Mouse (Mus musculus): ENCODE data around the gene D430042O09Rik.
"Not testable (repeated sequence)": the region's sequence is repeated elsewhere in the genome, so short reads cannot be mapped to it uniquely, and the experiment has no call there.

D430042O09Rik gene

DNA sequence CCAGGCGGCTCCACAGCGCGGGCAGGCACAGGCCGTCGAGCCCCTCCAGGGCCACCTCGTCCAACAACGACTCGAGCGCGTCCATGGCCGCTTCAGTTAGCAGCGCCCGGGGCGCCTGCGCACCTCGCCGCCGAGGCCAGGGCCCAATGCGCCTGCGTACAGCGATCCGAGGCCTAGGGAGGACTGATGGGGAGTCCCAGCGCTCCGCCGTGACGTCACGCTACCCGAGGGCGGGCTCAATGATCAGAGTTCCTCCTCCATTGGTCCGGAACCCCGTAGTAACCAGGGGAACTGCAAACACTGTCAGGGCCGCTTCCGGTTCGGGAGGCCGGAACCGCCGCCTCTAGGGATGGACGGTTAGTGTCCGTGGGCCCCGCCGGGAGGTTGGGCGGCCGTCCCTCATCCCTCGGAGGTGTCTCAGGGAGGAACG lies at the start of gene D430042O09Rik, which contains the start of gene Gtf3c1:
TSS of gene D430042O09Rik (plus strand) at position 296 of the 430 bp plus-strand sequence.
TSS of gene Gtf3c1 (minus strand) at position 188 of the 430 bp plus-strand sequence.
- peak; percentile 100 for DNase-seq

DNA sequence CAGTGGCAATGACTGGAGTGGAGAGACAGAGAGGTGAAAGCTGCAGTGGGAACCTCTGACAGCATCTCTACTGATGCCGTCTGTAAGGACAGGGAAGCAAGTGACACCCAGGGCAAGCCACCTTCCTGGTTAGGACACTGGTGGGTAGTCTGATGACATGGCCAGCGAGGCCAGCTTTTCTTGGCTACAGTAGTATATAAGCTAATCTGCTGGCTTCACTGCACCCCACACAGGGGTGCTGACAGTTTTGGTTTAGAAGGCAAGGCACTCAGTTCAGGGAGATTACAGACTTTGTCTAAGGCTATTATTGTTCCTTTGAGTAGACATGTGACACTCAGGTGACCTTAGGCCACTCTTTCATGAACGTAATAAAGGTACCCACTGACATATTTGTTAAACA lies 44.0 kb upstream of the D430042O09Rik start:
- no peak for DNase-seq

GRCm38 (mm10) chr7:125670865-125671264 lies 36.8 kb upstream of the D430042O09Rik start:
- no peak for DNase-seq

GRCm38 (mm10) chr7:125671396-125671795 lies 36.3 kb upstream of the D430042O09Rik start:
- no peak for DNase-seq

GRCm38 (mm10) chr7:125674916-125675315 lies 32.8 kb upstream of the D430042O09Rik start:
- peak; percentile 73 for DNase-seq

DNA sequence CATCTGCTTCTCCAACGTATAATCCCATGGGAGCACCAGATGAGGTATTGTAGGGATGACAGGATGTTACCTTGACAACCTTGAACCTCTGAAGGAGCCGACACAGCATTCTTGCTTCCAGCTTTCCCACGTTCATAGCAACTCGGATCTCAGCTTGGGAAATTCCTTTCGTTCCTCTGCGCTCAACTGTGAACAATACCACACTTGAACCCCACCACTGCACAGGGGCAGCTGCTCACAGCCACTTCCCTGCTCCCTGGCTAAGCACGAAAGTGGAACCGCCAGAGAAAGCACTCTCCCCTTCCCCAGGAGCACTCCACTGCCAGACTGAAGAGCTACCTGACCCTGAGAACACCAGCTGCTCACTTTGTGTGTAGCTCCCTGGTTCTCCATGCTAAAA lies 28.9 kb upstream of the D430042O09Rik start:
- peak; percentile 48 for DNase-seq

DNA sequence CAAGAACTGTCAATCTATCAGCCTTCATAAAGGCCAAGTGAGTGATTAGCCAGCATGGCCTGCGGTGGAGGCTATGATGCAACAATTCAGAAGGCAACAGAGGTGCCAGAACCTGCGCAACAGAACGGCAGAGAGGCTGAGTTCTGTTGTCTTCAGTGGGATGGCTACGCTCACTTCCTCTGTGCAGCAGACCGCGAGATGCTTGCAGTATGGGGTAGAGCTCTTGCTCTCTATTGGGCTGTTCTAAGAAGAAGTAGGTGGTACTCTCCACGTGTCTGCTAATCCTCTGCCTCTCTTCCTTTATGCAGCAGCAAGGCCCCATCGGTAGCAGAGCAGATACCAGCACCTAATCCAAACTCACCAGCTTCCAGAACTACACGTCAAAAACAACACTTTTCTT lies 27.8 kb upstream of the D430042O09Rik start:
- no peak for DNase-seq

GRCm38 (mm10) chr7:125690516-125690915 lies 17.2 kb upstream of the D430042O09Rik start:
- no peak for DNase-seq

DNA sequence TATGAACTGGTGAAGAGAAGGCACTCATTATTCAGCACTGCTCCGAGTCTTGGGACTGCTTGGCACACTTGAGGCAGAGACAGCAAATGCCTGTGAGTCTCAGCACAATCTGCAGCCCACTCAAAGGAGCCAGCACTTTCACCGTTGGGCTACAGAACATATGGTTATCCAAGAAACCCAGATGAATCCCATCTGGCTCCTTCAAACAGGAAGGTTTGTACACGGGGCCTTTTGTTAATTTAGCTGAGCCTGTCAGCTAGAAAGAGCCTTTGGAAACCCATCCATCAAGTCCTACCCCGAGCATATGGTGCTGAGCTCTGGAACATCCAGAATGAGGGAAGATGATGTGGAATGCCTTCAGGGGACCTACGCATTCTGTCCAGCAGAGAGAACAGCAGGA lies 13.6 kb upstream of the D430042O09Rik start:
- DNase-seq = no peak

DNA sequence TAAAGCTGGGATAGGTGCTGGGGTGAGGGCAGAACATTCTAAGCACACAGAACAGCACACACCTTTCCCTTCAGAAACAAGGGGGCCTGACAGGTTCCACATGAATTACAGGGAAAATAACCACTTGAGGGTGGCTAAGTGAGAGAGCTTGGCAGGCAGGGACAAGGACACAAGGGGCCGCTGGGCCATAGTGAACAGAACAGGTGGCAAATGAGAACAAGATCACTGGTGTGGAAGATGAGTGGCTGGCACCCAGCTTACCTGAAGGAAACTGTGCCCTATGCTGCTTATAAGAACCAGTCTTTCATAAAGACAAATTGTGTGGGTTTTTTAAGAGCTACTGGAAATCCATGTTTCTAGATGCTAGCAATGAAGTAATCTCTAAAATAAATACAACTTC lies 4.9 kb upstream of the D430042O09Rik start:
- DNase-seq = no peak

DNA sequence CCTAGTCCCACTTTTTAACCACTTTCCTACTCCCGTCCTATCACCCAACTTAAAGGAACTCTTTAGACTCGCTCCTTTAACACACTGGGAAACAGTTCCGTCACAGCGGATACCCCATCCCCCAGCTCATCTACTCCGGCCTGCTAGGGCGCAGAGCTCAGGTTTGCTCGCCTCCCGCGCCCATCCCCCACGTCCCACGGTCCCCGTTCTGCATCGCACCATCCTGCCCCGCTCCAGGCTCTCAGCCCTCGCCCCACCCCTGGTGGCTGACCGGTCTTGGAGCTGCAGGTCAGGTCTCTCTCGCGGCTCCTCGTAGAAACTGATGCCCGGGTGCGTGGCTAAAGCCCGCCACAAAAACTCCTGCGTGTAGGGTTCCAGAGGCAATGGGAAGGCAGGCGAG lies 502 bp upstream of the D430042O09Rik start:
- DNase-seq = peak; percentile 86

- DNase-seq = no peak
Measured at GRCm38 (mm10) chr7:125708100-125708499, 412 bp downstream of the D430042O09Rik start.

DNA sequence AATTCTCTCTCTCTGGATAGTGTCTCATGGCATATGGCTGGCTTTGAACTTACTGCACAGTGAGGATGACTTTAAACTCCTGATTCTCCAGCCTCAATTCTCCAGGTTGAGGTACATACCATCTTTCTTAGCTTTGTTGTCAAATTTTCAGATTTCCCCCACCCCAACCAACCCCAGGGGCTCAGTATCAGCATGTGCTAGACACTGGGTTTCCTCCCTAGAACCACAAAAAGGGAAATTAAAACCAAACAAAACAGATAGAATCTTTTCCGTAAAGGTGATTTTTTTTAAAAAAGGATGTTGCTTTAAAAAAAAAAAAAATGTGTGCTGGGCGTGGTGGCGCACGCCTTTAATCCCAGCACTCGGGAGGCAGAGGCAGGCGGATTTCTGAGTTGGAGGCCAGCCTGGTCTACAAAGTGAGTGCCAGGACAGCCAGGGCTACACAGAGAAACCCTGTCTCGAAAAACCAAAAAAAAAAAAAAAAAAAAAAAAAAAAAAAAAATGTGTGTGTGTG lies 5.9 kb downstream of the D430042O09Rik start:
- not testable (repeated sequence) for DNase-seq

DNA sequence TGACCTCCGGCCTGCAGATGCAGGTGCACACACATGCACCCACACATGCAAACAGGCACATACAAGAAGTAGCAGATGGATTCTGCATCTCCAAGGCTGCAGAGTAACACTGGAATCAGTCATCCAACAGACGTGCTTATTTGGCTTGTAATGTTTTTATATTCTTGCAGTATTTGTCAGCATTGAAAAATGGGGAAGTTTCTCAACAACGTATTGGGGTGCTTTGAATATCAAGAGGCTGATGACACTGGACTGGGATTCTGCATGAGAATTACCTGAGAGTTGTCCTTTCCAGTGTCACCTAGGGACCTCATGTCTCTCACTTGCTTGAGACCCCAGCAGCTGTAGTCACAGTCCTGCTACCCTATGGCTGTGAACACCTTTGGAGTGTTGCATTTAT lies 7.1 kb downstream of the D430042O09Rik start:
- no peak for DNase-seq

DNA sequence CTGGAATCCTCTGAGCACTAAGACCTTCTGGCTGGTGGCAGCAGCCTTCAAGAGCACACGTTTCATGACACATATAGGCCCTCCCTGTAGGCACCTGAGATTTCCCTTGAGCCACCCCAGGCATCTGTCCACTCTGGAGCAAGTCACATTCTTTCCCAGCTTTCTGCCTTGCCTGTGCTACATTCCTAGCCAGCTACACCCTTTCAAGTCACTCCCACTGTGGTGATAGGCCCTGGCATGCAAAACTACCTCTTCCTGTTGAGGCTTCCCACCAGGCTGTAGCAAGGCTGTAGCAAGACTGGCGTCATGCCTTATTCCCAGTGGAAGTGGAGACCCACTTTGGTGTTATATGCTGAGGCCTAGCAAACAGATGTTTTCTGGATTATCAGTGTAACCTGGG lies 9.0 kb downstream of the D430042O09Rik start:
- peak; percentile 24 for DNase-seq

- no peak for DNase-seq
Measured at GRCm38 (mm10) chr7:125717612-125718011, 9.9 kb downstream of the D430042O09Rik start.

DNA sequence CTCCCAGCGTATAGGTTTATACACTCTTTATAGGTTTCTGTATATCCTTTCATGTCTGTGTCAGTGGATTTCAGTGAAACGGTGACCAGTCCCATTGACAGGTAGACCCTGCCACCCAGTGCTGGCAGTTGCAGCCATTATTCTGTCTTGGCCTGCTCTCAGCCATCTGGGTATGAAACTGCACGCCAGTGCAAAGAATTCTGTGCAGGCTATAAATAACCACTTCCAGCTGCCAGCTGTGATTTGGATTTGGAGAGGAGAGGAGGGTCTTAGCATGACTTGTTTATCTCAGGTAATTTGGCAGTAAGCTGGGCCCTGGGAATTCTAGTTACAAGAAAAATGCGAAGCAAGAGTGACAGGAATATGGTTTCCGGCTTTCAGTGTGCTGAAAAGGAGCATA lies 12.7 kb downstream of the D430042O09Rik start:
- no peak for DNase-seq

- no peak for DNase-seq
Measured at GRCm38 (mm10) chr7:125721033-125721432, 13.3 kb downstream of the D430042O09Rik start.

DNA sequence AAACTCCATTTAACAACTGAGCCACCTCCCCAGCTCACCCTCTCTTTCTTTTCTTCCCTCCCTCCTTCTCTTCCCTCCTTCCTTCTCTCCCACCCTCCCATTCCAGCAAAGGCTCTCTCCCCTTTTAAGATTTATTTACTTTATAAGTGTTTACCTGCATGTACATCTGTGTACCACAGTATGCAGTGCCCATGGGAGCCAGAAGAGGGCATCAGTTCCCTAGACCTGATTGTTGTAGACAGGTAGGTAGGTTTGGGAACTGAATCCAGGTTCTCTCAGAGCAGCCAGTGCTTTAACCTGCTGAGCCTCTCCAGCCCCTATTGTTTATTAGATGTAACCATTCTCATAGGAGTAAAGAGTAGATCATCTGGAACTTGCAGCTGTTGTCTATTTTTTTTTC lies 14.4 kb downstream of the D430042O09Rik start:
- peak; percentile 35 for DNase-seq

DNA sequence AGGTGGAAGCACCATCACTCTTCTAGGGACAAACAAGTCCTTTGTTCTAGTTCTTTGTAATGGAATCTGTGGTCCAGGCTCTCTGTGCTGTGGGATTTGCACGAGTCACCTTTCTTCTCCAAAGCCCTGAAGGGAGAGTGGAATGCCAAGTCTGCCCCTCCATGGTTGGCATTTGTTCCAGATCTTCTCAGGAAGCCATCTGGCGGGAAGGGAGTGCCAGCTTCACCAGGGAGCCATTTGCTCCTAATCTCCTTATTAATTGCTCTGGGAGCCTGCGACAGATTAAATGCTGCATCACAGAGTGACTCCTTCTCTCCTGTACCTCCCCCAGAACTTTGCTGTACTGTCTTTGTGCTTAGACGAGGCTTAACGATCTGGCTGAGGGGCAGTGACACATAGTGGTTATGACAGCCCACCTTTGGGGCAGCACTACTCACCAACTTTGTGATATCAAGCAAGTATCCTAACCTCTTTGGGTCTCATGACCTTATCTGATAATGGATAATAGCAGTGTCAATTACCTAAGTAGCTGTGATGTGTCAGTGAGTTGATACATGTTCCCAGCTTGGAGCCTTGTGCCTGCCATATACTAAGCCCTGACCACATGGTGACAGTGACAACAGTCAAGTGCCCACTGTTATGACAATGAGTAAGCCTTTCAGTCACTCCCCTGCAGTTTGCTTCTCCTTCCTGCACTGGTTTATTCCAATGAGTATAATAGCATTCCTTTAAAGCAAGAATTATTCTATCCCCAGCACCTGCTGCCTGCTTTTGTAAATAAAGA lies 15.7 kb downstream of the D430042O09Rik start:
- no peak for DNase-seq

DNA sequence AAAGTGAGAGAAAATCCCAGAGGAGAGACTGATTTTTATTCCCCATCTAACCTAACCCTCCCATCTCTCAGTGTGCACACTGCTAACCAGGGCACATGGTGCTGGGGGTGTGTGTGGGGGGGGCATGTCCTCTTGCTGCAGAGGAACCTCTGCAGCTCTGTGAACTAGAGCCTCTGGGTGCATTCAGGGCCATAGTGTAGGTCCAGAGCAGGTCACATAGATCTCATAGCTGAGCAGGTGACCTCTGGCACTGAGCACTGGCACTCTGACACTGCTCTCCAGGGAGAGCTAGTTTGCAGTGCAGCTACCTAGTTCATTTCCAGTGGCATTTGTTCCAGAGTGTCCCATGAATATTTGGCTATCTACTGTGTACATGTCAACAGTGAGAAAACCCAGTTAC lies 24.0 kb downstream of the D430042O09Rik start:
- DNase-seq = no peak

DNA sequence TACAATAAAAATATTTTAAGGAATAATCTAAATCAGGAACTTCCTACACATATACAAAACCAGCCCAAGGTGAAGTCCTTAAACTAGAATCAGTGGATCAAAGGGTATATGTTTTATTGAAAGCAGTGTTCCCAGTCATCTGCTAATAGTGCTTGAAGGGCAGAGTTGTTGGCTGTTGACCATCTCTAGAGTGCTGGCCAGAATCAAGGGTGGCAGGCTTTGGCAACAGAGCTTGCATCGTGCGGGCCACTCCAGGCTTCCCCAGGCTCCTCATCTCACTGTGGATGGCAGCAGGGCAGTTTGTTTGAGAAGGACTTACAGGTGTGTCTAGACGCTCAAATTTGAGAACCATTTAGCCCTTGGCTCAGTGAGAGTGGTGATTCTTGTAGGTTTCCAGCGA lies 26.1 kb downstream of the D430042O09Rik start:
- DNase-seq = no peak

GRCm38 (mm10) chr7:125736366-125737015 lies 28.8 kb downstream of the D430042O09Rik start:
- no peak for DNase-seq

- DNase-seq = no peak
Measured at GRCm38 (mm10) chr7:125740521-125740920, 32.8 kb downstream of the D430042O09Rik start.

All from kidney, postnatal 10 days (tissue).